Mouse (Mus musculus): ENCODE data around the gene Tpk1. TPM values are rescaled to one million over a fixed set of nuclear protein-coding genes. Genes with fewer than 3 reads are reported as not detected.
"Not testable (repeated sequence)": the region's sequence is repeated elsewhere in the genome, so short reads cannot be mapped to it uniquely, and the experiment has no call there.

Tpk1 gene
- total RNA-seq, 1 experiment from 2014 or later: 18.5 TPM

GRCm38 (mm10) chr6:43645674-43646073 is 20.4 kb downstream of the Tpk1 start:
- ATAC-seq (replicated peaks in 1 of 2; ENCODE audit: insufficient read depth in 1 of 2, low FRiP score in 2 of 2, low TSS enrichment in 1 of 2, low read depth in 1 of 2, poor library complexity in 2 of 2, severe bottlenecking in 2 of 2): peak; percentile 64 to 72

GRCm38 (mm10) chr6:43645105-43645504 is 21.0 kb downstream of the Tpk1 start:
- peak; percentile 73 to 78 for ATAC-seq (replicated peaks in 1 of 2; ENCODE audit: insufficient read depth in 1 of 2, low FRiP score in 2 of 2, low TSS enrichment in 1 of 2, low read depth in 1 of 2, poor library complexity in 2 of 2, severe bottlenecking in 2 of 2)

- ATAC-seq (replicated peaks in 1 of 2; ENCODE audit: insufficient read depth in 1 of 2, low FRiP score in 2 of 2, low TSS enrichment in 1 of 2, low read depth in 1 of 2, poor library complexity in 2 of 2, severe bottlenecking in 2 of 2): no peak
These were observed 22.4 kb downstream of the Tpk1 start for GRCm38 (mm10) chr6:43643718-43644117.

- ATAC-seq (replicated peaks in 1 of 2; ENCODE audit: insufficient read depth in 1 of 2, low FRiP score in 2 of 2, low TSS enrichment in 1 of 2, low read depth in 1 of 2, poor library complexity in 2 of 2, severe bottlenecking in 2 of 2): no peak
These were observed 23.7 kb downstream of the Tpk1 start for GRCm38 (mm10) chr6:43642375-43642774.

- ATAC-seq (replicated peaks in 1 of 2; ENCODE audit: insufficient read depth in 1 of 2, low FRiP score in 2 of 2, low TSS enrichment in 1 of 2, low read depth in 1 of 2, poor library complexity in 2 of 2, severe bottlenecking in 2 of 2): 0 out of 4 replicates have a peak, but pooled peaks of 1 of the 2 experiments have one; percentile 12
These were observed 25.5 kb downstream of the Tpk1 start for GRCm38 (mm10) chr6:43640621-43641020.

- ATAC-seq (replicated peaks in 1 of 2; ENCODE audit: insufficient read depth in 1 of 2, low FRiP score in 2 of 2, low TSS enrichment in 1 of 2, low read depth in 1 of 2, poor library complexity in 2 of 2, severe bottlenecking in 2 of 2): no peak
These were observed 27.2 kb downstream of the Tpk1 start for GRCm38 (mm10) chr6:43638865-43639264.

GRCm38 (mm10) chr6:43638119-43638518 is 28.0 kb downstream of the Tpk1 start:
- ATAC-seq (replicated peaks in 1 of 2; ENCODE audit: insufficient read depth in 1 of 2, low FRiP score in 2 of 2, low TSS enrichment in 1 of 2, low read depth in 1 of 2, poor library complexity in 2 of 2, severe bottlenecking in 2 of 2): 0 out of 4 replicates have a peak, but pooled peaks of 1 of the 2 experiments have one; percentile 20

- ATAC-seq (replicated peaks in 1 of 2; ENCODE audit: insufficient read depth in 1 of 2, low FRiP score in 2 of 2, low TSS enrichment in 1 of 2, low read depth in 1 of 2, poor library complexity in 2 of 2, severe bottlenecking in 2 of 2): peak; percentile 69 to 80
These were observed 29.0 kb downstream of the Tpk1 start for GRCm38 (mm10) chr6:43636980-43637638.

- ATAC-seq (replicated peaks in 1 of 2; ENCODE audit: insufficient read depth in 1 of 2, low FRiP score in 2 of 2, low TSS enrichment in 1 of 2, low read depth in 1 of 2, poor library complexity in 2 of 2, severe bottlenecking in 2 of 2): no peak
These were observed 32.6 kb downstream of the Tpk1 start for GRCm38 (mm10) chr6:43633308-43633963.

- no peak for ATAC-seq (replicated peaks in 1 of 2; ENCODE audit: insufficient read depth in 1 of 2, low FRiP score in 2 of 2, low TSS enrichment in 1 of 2, low read depth in 1 of 2, poor library complexity in 2 of 2, severe bottlenecking in 2 of 2)
These were observed 33.2 kb downstream of the Tpk1 start for GRCm38 (mm10) chr6:43632871-43633270.

GRCm38 (mm10) chr6:43623448-43623847 is 42.6 kb downstream of the Tpk1 start:
- not testable (repeated sequence) for ATAC-seq (replicated peaks in 1 of 2; ENCODE audit: insufficient read depth in 1 of 2, low FRiP score in 2 of 2, low TSS enrichment in 1 of 2, low read depth in 1 of 2, poor library complexity in 2 of 2, severe bottlenecking in 2 of 2)

GRCm38 (mm10) chr6:43619258-43619657 is 46.8 kb downstream of the Tpk1 start:
- peak; percentile 94 to 100 for ATAC-seq (replicated peaks in 1 of 2; ENCODE audit: insufficient read depth in 1 of 2, low FRiP score in 2 of 2, low TSS enrichment in 1 of 2, low read depth in 1 of 2, poor library complexity in 2 of 2, severe bottlenecking in 2 of 2)

- ATAC-seq (replicated peaks in 1 of 2; ENCODE audit: insufficient read depth in 1 of 2, low FRiP score in 2 of 2, low TSS enrichment in 1 of 2, low read depth in 1 of 2, poor library complexity in 2 of 2, severe bottlenecking in 2 of 2): no peak
These were observed 54.3 kb downstream of the Tpk1 start for GRCm38 (mm10) chr6:43611770-43612169.

- ATAC-seq (replicated peaks in 1 of 2; ENCODE audit: insufficient read depth in 1 of 2, low FRiP score in 2 of 2, low TSS enrichment in 1 of 2, low read depth in 1 of 2, poor library complexity in 2 of 2, severe bottlenecking in 2 of 2): no peak
These were observed 75.1 kb downstream of the Tpk1 start for GRCm38 (mm10) chr6:43590841-43591541.

GRCm38 (mm10) chr6:43585274-43585673 is 80.8 kb downstream of the Tpk1 start:
- no peak for ATAC-seq (replicated peaks in 1 of 2; ENCODE audit: insufficient read depth in 1 of 2, low FRiP score in 2 of 2, low TSS enrichment in 1 of 2, low read depth in 1 of 2, poor library complexity in 2 of 2, severe bottlenecking in 2 of 2)

GRCm38 (mm10) chr6:43581809-43582208 is 84.3 kb downstream of the Tpk1 start:
- no peak for ATAC-seq (replicated peaks in 1 of 2; ENCODE audit: insufficient read depth in 1 of 2, low FRiP score in 2 of 2, low TSS enrichment in 1 of 2, low read depth in 1 of 2, poor library complexity in 2 of 2, severe bottlenecking in 2 of 2)

GRCm38 (mm10) chr6:43567885-43568284 is 98.2 kb downstream of the Tpk1 start:
- ATAC-seq (replicated peaks in 1 of 2; ENCODE audit: insufficient read depth in 1 of 2, low FRiP score in 2 of 2, low TSS enrichment in 1 of 2, low read depth in 1 of 2, poor library complexity in 2 of 2, severe bottlenecking in 2 of 2): no peak

- ATAC-seq (replicated peaks in 1 of 2; ENCODE audit: insufficient read depth in 1 of 2, low FRiP score in 2 of 2, low TSS enrichment in 1 of 2, low read depth in 1 of 2, poor library complexity in 2 of 2, severe bottlenecking in 2 of 2): no peak
These were observed 103.6 kb downstream of the Tpk1 start for GRCm38 (mm10) chr6:43562474-43562873.
